Mouse (Mus musculus): ENCODE data around the gene Eea1. TPM values are rescaled to one million over a fixed set of nuclear protein-coding genes. Genes with fewer than 3 reads are reported as not detected.
"Not testable (repeated sequence)": the region's sequence is repeated elsewhere in the genome, so short reads cannot be mapped to it uniquely, and the experiment has no call there.

Eea1 gene
- total RNA-seq, 2 experiments from 2014 or later = 31.7 to 34.0 TPM

DNA sequence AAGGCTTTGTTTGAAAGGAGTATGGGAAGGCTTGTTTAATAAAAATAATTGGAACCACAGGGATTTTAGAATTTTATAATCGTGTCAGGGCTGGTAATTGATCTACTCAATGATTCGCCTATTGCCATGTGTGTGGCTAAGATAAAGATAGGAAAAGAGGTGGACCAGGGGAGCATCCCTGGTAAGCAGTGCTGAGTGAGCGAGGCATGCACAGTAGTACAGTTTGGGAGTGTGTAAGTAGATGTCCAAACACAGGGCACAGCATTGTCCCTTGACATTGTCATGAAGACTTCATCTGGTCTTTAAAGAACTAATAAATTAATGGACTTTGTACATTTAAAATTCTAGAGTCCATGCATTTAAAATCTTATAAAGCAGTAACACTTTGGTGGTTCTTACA, 93.7 kb downstream of the Eea1 start:
- no peak for DNase-seq (ENCODE audit: low spot score in 2 of 2)
- intact Hi-C loops (cut with DNase I) = loop anchor here (2.0 kb wide), 1 partner anchor 483 kb away; no protein-coding TSS in a partner anchor

DNA sequence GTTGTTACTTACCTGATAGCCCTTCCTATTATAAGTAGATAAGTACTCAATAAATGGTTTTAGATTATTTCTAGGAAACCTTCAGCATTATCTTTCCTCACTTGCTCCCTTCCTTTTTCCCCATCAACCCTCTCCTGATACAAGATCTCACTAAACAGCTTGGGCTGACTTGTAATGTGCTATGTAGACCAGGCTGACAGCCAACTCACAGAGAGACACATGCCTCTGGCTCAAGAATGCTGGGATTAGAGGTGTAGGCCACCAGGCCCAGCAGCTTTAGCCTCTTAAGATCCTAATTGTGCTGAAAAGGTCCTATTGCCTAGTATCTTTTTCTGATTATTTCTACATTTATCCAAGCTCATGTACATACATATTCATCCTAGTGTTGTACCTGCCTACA, 95.5 kb downstream of the Eea1 start:
- no peak for DNase-seq (ENCODE audit: low spot score in 2 of 2)
- intact Hi-C loops (cut with DNase I) = loop anchor here (2.0 kb wide), 1 partner anchor 485 kb away; no protein-coding TSS in a partner anchor

DNA sequence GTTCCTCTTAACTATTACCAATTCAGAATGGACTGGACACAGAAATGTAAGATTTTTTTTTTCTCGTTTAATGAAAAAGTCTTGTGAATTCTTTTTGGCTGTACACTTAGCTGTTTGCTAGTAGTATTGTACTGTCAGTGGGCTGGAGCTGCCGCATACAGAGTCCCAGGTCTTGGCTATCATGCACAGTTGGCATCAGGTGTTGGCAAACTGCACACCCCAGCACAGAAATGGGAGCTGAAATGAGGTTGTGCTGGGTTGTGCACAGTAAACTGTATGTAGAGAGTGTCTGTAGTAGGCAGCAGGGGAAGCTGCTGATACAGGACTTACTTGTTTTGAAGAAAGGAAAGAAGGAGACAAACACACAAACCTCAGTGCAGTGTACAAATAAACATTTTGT, 103.8 kb downstream of the Eea1 start:
- no peak for DNase-seq (ENCODE audit: low spot score in 2 of 2)
- intact Hi-C loops (cut with DNase I) = no loop called here

DNA sequence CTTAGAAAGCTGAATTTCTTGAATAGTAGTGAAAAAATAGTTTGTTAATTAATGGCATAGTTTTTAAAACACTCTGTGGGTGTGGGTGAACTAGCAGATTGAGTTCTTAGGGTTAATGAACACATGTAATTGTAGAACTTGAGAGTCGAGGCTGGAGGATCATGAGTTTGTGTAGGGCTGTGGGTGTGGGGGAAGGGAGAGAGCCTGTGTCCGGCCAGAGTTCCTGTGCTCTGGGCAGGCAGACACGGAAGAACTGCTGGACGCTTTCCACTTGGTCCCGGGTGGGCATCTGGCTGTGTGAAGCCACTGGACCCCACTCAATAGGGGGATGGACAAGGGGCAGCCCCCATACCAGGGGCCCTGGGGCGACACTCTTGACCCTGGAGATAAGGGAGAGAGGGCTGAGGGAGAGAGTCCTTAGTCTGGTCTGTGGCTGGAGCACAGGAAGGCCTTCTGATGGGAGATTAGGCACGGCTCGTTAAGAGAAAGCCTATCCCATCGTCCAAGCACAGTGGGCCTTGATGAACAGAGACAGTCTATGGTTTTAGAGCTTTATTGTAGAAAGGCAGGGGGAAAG, 107.6 kb downstream of the Eea1 start:
- intact Hi-C loops (cut with DNase I) = no loop called here
- DNase-seq (ENCODE audit: low spot score in 2 of 2) = no peak

DNA sequence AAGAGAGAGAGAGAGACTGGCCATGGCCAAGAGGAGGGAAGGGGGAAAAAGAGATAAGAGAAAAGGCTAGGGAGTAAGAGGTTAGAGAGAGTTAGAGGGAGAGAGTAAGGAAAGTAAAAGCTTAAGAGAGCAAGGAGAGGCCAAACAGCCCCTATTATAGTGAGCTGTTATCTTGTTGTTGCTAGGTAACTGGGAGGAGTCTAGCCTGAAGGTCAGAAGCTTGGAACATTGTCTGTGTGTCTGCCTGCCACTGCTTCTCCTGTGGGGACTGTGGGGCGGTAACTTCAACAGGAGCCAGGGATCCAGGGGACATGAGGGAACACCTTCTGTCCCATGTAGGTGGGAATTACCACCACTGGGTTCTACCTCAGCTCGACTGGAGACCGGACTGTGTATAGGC, 108.1 kb downstream of the Eea1 start:
- intact Hi-C loops (cut with DNase I) = no loop called here
- DNase-seq (ENCODE audit: low spot score in 2 of 2) = no peak

DNA sequence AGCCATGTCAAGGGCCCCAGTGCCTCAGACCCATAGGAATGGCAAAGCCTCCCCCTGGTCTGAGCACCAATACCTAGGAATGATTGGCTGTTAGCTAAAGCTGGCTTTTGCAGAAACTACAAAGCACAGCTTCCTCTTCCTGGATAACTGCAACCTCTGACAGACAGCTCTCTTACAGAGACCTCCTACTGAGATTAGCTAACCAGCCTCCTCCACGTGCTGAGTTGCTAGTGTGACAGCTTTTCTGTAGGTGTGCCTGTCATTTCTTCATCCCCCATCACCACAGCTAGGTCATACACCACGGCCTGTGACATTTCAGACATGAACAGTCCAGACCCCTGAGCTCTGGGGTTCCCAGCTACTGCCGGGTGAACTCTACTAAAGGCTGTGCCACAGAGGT, 126.9 kb downstream of the Eea1 start:
- no peak for DNase-seq (ENCODE audit: low spot score in 2 of 2)
- intact Hi-C loops (cut with DNase I) = no loop called here

DNA sequence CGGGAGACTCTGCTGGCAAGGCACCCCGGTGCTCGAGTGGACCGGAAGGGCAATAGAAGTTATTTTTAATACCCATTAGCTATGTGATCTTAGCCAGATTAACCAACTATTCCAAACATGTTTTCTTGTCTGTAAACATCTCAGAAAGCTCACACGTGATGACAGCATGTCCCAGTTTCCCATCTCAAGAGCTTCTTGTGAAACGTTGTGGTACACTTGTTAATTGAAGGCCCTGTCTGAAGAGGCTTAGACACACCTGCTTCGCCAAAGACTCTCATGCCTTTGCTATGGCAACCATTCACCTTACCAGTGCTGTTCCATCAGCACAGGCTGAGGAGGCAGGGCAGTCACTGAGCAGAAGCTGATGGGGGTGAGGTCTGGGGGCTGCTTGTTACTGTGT, 133.9 kb downstream of the Eea1 start:
- intact Hi-C loops (cut with DNase I) = no loop called here

DNA sequence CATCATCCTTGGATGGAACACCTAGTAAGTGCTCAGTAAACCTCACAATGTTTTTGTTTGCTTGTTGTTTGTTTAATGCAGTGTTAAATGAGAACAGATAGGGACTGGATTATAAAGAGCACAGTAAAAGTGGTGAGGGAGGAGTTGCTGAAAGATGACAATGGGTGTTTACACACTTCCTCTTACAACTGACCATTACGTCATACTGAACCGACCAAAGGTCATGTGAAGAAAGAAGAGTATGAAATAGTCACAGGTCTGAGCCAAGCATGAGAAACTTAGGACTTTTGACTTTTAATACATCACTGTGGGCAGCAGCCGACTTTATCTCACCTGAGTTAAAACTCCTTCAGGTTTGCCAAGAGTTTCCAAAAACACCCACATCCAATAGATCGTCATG, 135.0 kb downstream of the Eea1 start:
- intact Hi-C loops (cut with DNase I) = no loop called here
- DNase-seq (ENCODE audit: low spot score in 2 of 2) = no peak

More for the DNA sequence above, 133.9 kb downstream of the Eea1 start:
- no peak for DNase-seq (ENCODE audit: low spot score in 2 of 2)

DNA sequence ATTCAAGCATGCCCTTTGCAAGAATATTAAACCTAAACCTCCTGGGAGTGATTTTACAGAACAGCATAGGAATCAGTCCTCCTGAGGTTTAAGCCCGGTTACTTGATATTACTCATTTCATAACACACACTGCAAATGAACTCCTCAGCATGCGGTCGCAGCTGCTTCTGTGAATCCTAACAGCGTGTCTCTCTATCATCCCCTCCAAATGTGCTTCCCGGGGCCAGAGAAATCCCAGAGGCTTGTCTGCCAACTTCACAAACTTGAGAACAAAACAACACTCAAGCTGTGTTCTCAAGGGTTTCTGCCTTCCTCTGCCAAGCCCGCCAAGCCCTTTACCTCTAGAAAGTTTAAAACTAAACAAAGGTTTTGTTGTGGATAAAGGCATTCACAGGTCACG, 135.4 kb downstream of the Eea1 start:
- no peak for DNase-seq (ENCODE audit: low spot score in 2 of 2)
- intact Hi-C loops (cut with DNase I) = no loop called here

DNA sequence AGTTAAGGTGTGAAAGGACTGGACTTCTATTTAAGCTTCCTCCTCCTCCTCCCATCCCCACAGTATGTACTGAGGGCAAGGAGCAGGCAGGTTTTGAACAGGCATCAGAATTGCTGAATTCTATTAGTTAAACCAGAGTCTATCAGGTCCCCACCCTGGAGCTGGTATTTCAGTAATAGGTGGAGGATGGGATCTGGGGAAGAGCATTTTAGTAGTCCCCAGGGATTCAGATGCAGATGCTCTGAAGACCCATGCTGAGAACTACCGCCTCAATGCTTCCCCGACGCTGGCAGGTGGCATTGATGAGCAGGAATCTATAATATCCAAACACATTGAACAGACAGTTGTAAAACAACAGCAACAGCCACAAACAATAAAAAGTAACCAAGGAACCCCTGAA, 136.0 kb downstream of the Eea1 start:
- intact Hi-C loops (cut with DNase I) = no loop called here
- DNase-seq (ENCODE audit: low spot score in 2 of 2) = no peak

DNA sequence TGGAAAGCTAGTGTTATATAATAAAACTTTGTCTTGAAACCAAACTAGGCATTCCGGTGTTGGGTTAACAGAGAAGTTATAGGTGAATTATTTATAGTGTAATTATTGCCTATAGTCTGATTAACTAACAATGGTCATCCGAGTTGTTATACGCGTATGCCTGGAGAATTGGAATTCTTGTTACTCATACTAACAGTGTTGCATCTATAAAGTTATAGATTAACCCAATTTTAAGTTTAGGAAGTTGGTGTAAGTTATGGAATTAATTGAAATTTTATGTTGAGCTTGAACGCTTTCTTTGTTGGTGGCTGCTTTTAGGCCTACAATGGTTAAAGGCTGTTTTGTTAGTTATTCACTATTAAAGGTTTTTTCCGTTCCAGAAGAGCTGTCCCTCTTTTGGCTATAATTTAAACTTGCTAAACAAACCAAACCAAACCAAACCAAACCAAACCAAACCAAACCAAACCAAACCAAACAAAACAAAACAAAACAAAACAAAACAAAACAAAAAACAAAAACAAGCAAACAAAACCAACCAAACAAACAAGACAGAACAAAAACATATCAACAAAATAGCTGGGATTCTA, 137.1 kb downstream of the Eea1 start:
- intact Hi-C loops (cut with DNase I); DNase-seq (ENCODE audit: low spot score in 2 of 2): not testable (repeated sequence)

DNA sequence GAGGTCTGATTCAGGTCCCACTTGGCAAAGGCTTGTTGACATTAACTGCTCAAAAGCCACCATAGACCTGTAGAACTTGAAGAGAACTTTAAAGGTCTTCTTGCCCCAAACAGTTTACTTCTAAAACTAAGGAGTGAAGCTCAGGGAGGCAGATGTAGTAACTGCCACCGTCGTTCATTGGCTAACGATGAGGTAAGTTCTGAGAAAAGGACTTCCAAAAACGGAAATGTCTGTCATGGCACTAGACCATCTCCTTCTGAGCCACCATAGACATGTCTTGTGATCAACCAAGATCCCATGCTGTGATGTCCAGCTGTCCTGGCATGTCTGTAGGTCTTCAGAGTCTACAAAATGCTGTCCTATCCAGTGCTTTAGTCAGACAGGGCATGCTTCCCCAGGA, 139.4 kb downstream of the Eea1 start:
- DNase-seq (ENCODE audit: low spot score in 2 of 2) = no peak
- intact Hi-C loops (cut with DNase I) = no loop called here

DNA sequence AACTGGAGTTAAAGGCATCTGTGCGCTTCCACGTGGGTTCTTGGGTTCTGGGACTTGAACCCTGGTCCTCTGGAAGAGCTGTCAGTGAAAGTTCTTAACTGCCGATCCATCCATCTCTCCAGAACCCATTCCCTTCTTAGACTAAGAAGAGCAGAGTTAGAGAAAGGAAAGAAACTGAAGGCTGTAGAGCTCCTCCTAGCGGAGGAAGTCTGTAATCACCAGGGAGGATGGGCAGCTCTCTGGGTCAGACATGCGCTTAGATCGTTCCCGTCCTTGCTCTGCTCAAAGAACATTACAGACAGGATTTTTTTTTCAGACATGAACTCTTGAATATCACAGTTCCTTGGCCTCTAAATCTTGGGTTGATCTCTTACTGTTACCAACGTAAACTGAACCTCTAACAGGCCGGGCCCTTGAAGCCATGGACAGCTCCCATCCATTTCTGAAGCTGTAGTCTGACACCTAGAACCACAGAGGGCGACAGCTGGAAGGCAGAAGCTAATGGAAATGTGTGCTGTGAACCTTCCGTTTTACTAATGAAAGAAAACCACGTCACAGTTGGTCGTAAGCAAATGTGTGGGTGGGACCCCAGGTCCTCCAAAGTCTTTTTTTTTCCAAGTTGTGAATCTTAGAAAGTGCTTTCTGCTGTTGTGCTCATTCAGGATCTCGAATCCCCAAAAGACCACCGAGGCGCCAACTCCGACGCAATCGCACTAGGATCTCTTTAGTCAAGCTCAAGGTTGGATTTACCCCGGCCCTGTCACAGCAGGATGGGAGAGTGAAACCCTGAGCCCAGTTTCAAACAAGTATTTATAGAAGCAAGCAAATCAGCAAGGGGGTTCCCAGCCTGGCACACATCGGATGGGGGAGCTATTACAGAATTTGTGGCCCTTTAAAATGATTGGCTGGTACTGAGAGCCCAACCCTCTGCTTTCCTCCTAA, 140.3 kb downstream of the Eea1 start:
- DNase-seq (ENCODE audit: low spot score in 2 of 2) = no peak
- intact Hi-C loops (cut with DNase I) = no loop called here

DNA sequence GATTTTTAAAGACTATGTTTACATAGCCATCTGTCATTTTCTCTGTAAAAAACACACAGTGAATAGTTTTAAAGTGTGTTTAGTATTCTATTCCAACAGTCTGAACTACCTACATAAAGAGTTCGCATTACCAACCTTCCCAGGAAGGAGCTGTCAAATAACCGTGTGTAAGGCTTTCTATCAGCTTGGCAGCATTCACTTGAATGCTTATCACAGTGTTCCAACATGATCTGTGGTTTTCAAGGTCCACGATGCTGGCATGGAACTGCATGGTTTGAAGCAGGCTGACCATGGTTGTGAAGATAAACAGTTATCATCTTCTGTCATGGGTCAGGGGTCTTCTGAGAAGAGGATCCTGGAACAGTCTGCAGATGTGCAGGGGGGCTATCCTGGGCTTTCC, 141.8 kb downstream of the Eea1 start:
- intact Hi-C loops (cut with DNase I) = no loop called here
- DNase-seq (ENCODE audit: low spot score in 2 of 2) = no peak

DNA sequence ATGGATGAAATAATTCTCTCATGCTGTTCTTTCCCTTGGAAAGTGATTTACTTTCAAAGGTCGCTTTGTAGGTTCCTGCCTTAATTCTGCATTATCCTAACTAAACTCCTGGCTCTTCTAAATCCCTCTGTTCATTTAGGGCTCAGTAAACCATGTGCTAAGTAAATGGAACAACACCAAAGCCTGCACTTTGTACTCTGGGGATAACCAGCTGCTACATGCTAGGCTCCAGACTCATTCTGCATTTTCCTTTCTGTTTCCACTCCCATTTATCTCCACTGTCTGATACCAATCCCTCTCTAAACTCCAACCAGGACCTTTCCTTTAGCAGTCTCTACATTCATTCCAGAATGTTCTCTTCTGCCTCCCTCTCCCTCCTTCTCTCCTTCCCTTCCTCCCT, 149.3 kb downstream of the Eea1 start:
- no peak for DNase-seq (ENCODE audit: low spot score in 2 of 2)
- intact Hi-C loops (cut with DNase I) = no loop called here

DNA sequence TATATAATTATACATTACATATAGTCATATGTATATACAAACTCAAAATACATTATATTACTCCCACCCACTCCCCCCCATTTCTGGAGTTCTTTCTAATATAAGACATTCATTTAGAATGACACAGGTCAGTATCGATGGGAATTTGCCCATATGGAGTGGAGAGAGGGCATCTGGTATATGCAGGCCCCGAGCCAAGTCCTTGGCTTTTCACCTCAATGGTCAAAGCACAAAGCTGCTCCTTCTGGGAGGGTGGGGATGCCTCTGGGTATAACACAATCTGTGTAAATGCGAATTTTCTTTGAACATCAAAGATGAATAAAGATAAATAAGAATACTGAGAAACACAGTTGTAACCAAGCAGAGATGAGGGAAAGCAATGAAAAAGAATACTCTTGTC, 149.9 kb downstream of the Eea1 start:
- intact Hi-C loops (cut with DNase I) = no loop called here
- no peak for DNase-seq (ENCODE audit: low spot score in 2 of 2)

DNA sequence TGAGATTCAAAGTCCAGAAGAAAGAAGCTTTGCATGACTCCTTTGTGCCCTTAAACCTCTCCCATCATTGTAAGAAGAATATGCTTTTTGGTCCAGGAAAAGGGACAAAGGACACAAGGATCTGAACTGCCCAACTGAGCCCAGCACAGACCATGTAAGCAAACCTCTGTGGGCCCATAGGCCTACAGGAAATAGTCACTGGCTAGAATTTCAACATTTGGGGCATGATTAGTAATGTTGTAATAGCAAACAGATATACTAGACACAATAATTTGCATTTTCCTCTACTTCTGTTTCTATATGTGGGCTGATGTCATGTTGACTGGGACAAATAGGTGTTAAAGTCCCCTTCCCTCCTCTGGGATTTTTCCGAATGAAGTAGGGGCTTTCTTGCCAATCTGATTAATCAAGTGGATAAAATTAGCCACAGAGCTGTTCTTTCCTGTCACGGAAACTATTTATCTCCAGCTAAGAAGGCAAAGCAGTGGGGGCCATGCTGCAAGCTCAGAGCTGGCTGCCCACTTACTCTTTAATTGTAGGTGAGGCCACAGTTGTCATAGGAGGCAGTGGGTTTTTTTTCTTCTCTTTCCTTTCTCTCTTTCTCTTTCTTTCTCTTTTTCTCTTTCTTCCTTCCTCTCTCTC, 153.6 kb downstream of the Eea1 start:
- no peak for DNase-seq (ENCODE audit: low spot score in 2 of 2)
- intact Hi-C loops (cut with DNase I) = no loop called here

DNA sequence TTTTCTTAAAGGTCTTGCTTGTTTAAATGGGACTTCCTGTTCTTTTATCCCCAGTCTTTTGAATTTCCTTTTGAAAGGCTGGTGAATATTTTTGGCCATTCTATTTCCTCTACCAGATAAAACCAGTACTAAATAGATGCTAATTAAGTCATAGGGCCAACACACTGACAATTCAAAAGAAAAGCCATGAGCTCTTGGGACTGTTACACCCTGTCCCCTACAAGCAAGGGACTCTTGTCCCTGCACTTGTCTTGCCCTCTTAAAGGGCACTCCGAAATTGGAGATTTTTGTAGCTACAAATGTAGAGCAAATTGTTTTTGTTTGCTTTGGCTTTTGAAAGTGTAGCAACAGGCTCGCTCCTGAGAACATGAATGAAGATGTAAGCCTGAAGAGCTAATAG, 154.1 kb downstream of the Eea1 start:
- no peak for DNase-seq (ENCODE audit: low spot score in 2 of 2)
- intact Hi-C loops (cut with DNase I) = no loop called here
